Mouse (Mus musculus): ENCODE measurements around the gene Fut1. TPM values are rescaled to one million over a fixed set of nuclear protein-coding genes. Genes with fewer than 3 reads are reported as not detected.

Fut1 gene
- polyA plus RNA-seq, 1 experiment from 2014 or later = not detected

GRCm38 (mm10) chr7:45630064-45630907 lies 13.2 kb downstream of the Fut1 start:
- Histone ChIP-seq H3K9me3 (replicated peaks) (no peaks in the 10 kb centered on the region), H3K4me2 (no peak overlapping the region), H3K27me3 (peaks cover 67% of the 10 kb centered on the region), H3K4me1 (replicated peaks) (peaks cover 15% of the 10 kb centered on the region), H3K9ac (no peak overlapping the region), H3K36me3 (replicated peaks) (no peaks in the 10 kb centered on the region), H3K4me3 (replicated peaks) (no peak overlapping the region), H3K27ac (replicated peaks) (no peak overlapping the region)
- WGBS (ENCODE audit: insufficient replicate concordance) = 68% methylated on average over 23 of the region's 23 CpGs
- no peak for ATAC-seq (ENCODE audit: insufficient read depth)

- 43% methylated on average over 35 of the region's 35 CpGs for WGBS (ENCODE audit: insufficient replicate concordance)
- Histone ChIP-seq H3K27ac (replicated peaks) (no peak overlapping the region), H3K4me1 (replicated peaks) (peaks cover 15% of the 10 kb centered on the region), H3K4me3 (replicated peaks) (no peak overlapping the region), H3K9ac (no peak overlapping the region), H3K9me3 (replicated peaks) (no peaks in the 10 kb centered on the region), H3K27me3 (peaks cover 47% of the 10 kb centered on the region), H3K36me3 (replicated peaks) (no peaks in the 10 kb centered on the region), H3K4me2 (peak overlapping the region; percentile 19)
- ATAC-seq (ENCODE audit: insufficient read depth) = no peak
Measured at GRCm38 (mm10) chr7:45632499-45632898, 15.4 kb downstream of the Fut1 start.

GRCm38 (mm10) chr7:45634946-45635681 lies 18.0 kb downstream of the Fut1 start:
- Histone ChIP-seq H3K9me3 (replicated peaks) (no peaks in the 10 kb centered on the region), H3K4me1 (replicated peaks) (peaks cover 4% of the 10 kb centered on the region), H3K36me3 (replicated peaks) (no peaks in the 10 kb centered on the region), H3K9ac (no peak overlapping the region), H3K27me3 (peaks cover 21% of the 10 kb centered on the region), H3K27ac (replicated peaks) (no peak overlapping the region), H3K4me2 (no peak overlapping the region), H3K4me3 (replicated peaks) (no peak overlapping the region)
- ATAC-seq (ENCODE audit: insufficient read depth) = peak; percentile 17; the same call in 1 of the 2 replicates
- 38% methylated on average over 11 of the region's 11 CpGs for WGBS (ENCODE audit: insufficient replicate concordance)

GRCm38 (mm10) chr7:45635711-45636688 lies 18.9 kb downstream of the Fut1 start:
- H3K9ac ChIP-seq = no peak overlapping the region
- no peak overlapping the region for H3K4me2 ChIP-seq
- WGBS (ENCODE audit: insufficient replicate concordance) = 51% methylated on average over 15 of the region's 15 CpGs
- no peak overlapping the region for H3K4me3 ChIP-seq (replicated peaks)
- peaks cover 12% of the 10 kb centered on the region for H3K27me3 ChIP-seq
- no peak overlapping the region for H3K27ac ChIP-seq (replicated peaks)
- no peak for ATAC-seq (ENCODE audit: insufficient read depth)
- no peaks in the 10 kb centered on the region for H3K9me3 ChIP-seq (replicated peaks)
- H3K36me3 ChIP-seq (replicated peaks) = no peaks in the 10 kb centered on the region
- H3K4me1 ChIP-seq (replicated peaks) = peaks cover 4% of the 10 kb centered on the region

GRCm38 (mm10) chr7:45637710-45638109 lies 20.6 kb downstream of the Fut1 start:
- H3K4me1 ChIP-seq (replicated peaks) = peaks cover 1% of the 10 kb centered on the region; the same call in 1 of the 2 replicates
- no peak overlapping the region for H3K4me2 ChIP-seq
- no peaks in the 10 kb centered on the region for H3K36me3 ChIP-seq (replicated peaks)
- H3K9me3 ChIP-seq (replicated peaks) = no peaks in the 10 kb centered on the region
- 65% methylated on average over 6 of the region's 6 CpGs for WGBS (ENCODE audit: insufficient replicate concordance)
- H3K27ac ChIP-seq (replicated peaks) = no peak overlapping the region
- H3K4me3 ChIP-seq (replicated peaks) = no peak overlapping the region
- H3K9ac ChIP-seq = no peak overlapping the region
- H3K27me3 ChIP-seq = peaks cover 8% of the 10 kb centered on the region; the same call in 1 of the 2 replicates
- no peak for ATAC-seq (ENCODE audit: insufficient read depth)

GRCm38 (mm10) chr7:45638623-45639401 lies 21.7 kb downstream of the Fut1 start:
- no peak overlapping the region for H3K27ac ChIP-seq (replicated peaks)
- H3K4me1 ChIP-seq (replicated peaks) = peaks cover 11% of the 10 kb centered on the region
- WGBS (ENCODE audit: insufficient replicate concordance) = 63% methylated on average over 29 of the region's 29 CpGs
- peaks cover 9% of the 10 kb centered on the region; the same call in 1 of the 2 replicates for H3K27me3 ChIP-seq
- H3K36me3 ChIP-seq (replicated peaks) = no peaks in the 10 kb centered on the region
- no peaks in the 10 kb centered on the region for H3K9me3 ChIP-seq (replicated peaks)
- ATAC-seq (ENCODE audit: insufficient read depth) = peak; percentile 44
- no peak overlapping the region for H3K9ac ChIP-seq
- no peak overlapping the region for H3K4me3 ChIP-seq (replicated peaks)
- H3K4me2 ChIP-seq = peak overlapping the region; percentile 32

- no peaks in the 10 kb centered on the region for H3K9me3 ChIP-seq (replicated peaks)
- ATAC-seq (ENCODE audit: insufficient read depth) = no peak
- 59% methylated on average over 19 of the region's 19 CpGs for WGBS (ENCODE audit: insufficient replicate concordance)
- peaks cover 17% of the 10 kb centered on the region for H3K27me3 ChIP-seq
- no peak within 1 kb of the TSS for H3K9ac ChIP-seq
- peaks cover 16% of the 10 kb centered on the region for H3K4me1 ChIP-seq (replicated peaks)
- no peak within 1 kb of the TSS for H3K4me2 ChIP-seq
- no peaks in the 10 kb centered on the region for H3K36me3 ChIP-seq (replicated peaks)
- no peak within 1 kb of the TSS for H3K27ac ChIP-seq (replicated peaks)
- H3K4me3 ChIP-seq (replicated peaks) = no peak within 1 kb of the TSS
Measured at GRCm38 (mm10) chr7:45639561-45640027, 22.5 kb downstream of the Fut1 start, which contains the start of gene Mamstr. Gene Mamstr (plus strand): TSS chr7:45639977.

GRCm38 (mm10) chr7:45640191-45640957 lies 23.3 kb downstream of the Fut1 start:
- H3K4me1 ChIP-seq (replicated peaks) = peaks cover 16% of the 10 kb centered on the region
- no peak overlapping the region for H3K4me2 ChIP-seq
- no peaks in the 10 kb centered on the region for H3K9me3 ChIP-seq (replicated peaks)
- H3K36me3 ChIP-seq (replicated peaks) = no peaks in the 10 kb centered on the region
- peaks cover 23% of the 10 kb centered on the region for H3K27me3 ChIP-seq
- ATAC-seq (ENCODE audit: insufficient read depth) = no peak
- H3K9ac ChIP-seq = no peak overlapping the region
- no peak overlapping the region for H3K27ac ChIP-seq (replicated peaks)
- H3K4me3 ChIP-seq (replicated peaks) = no peak overlapping the region
- WGBS (ENCODE audit: insufficient replicate concordance) = 67% methylated on average over 19 of the region's 19 CpGs

GRCm38 (mm10) chr7:45641391-45642040 lies 24.4 kb downstream of the Fut1 start:
- ATAC-seq (ENCODE audit: insufficient read depth) = no peak
- Histone ChIP-seq H3K4me2 (no peak overlapping the region), H3K27ac (replicated peaks) (no peak overlapping the region), H3K4me3 (replicated peaks) (no peak overlapping the region), H3K4me1 (replicated peaks) (peaks cover 16% of the 10 kb centered on the region), H3K27me3 (peaks cover 28% of the 10 kb centered on the region), H3K9me3 (replicated peaks) (no peaks in the 10 kb centered on the region), H3K36me3 (replicated peaks) (no peaks in the 10 kb centered on the region), H3K9ac (no peak overlapping the region)
- WGBS (ENCODE audit: insufficient replicate concordance) = 64% methylated on average over 17 of the region's 17 CpGs
